Mouse (Mus musculus) liver, embryonic 14.5 days (tissue): Measurements from ENCODE around the gene Slc16a11.

Source experiments
- CTCF ChIP-seq: IDR thresholded peaks from 2 replicates; pipeline ENCODE4 v1.5.1; 2016; ENCODE audit warnings: antibody characterized with exemption, low read depth, control low read depth
- EP300 ChIP-seq: IDR thresholded peaks from 2 replicates; pipeline ENCODE4 v1.6.1; 2016; ENCODE audit warnings: antibody characterized with exemption, low read depth

DNA sequence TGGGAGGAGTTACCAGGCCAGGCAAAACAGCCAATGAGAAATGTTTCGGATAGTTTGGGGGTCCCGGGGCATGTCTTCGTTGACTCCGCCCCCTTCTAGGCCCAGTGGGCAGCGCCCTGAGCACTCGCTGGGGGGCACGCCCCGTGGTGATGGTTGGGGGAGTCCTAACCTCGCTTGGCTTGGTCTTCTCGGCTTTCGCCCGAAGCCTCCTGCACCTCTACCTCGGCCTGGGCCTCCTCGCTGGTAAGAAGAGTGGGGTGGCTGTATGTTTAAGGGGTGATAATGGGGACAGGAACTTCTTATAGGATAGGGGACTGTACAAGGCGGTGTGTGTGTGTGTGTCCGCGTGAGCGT, 2.3 kb downstream of the Slc16a11 start:
- no peak for TF ChIP-seq CTCF
- TF ChIP-seq EP300: no peak
